Mouse (Mus musculus): Measurements from ENCODE around the gene Hcrtr1. TPM values are rescaled to one million over a fixed set of nuclear protein-coding genes. Genes with fewer than 3 reads are reported as not detected.
A peak's percentile ranks its signal among the peaks of the same experiment; 100 is the strongest.

The Hcrtr1 gene
- polyA plus RNA-seq, 1 experiment from 2014 or later: 0.36 TPM

- H3K4me3 ChIP-seq (replicated peaks; ENCODE audit: low read depth, low read length): no peak overlapping the region
- WGBS: 75% methylated on average over 3 of the region's 3 CpGs
- H3K4me1 ChIP-seq (replicated peaks; ENCODE audit: insufficient read depth, low read length): no peaks in the 10 kb centered on the region
- no peak for TF ChIP-seq CTCF (IDR thresholded peaks at IDR 0.05; ENCODE audit: low read depth)
- no peak overlapping the region for H3K27ac ChIP-seq
- H3K36me3 ChIP-seq (ENCODE audit: insufficient read depth, low read length): no peaks in the 10 kb centered on the region
- ATAC-seq (replicated peaks; ENCODE audit: low FRiP score, low read depth) (no peak), DNase-seq (ENCODE audit: low spot score) (no peak)
- no peak overlapping the region for H3K9ac ChIP-seq (ENCODE audit: low read depth, low read length)
- H3K27me3 ChIP-seq (ENCODE audit: insufficient read depth, low read length): no peaks in the 10 kb centered on the region
- no peak overlapping the region for H3K4me2 ChIP-seq (ENCODE audit: low read length)
- no peaks in the 10 kb centered on the region for H3K9me3 ChIP-seq (replicated peaks; ENCODE audit: low read length)
Measured at GRCm38 (mm10) chr4:130095137-130095536, 44.0 kb downstream of the Hcrtr1 start.

GRCm38 (mm10) chr4:130087293-130087692, 51.9 kb downstream of the Hcrtr1 start:
- Histone ChIP-seq H3K4me1 (replicated peaks; ENCODE audit: insufficient read depth, low read length) (no peaks in the 10 kb centered on the region), H3K27ac (no peak overlapping the region), H3K4me2 (ENCODE audit: low read length) (no peak overlapping the region), H3K9ac (ENCODE audit: low read depth, low read length) (no peak overlapping the region), H3K9me3 (replicated peaks; ENCODE audit: low read length) (no peaks in the 10 kb centered on the region), H3K36me3 (ENCODE audit: insufficient read depth, low read length) (no peaks in the 10 kb centered on the region), H3K27me3 (ENCODE audit: insufficient read depth, low read length) (no peaks in the 10 kb centered on the region), H3K4me3 (replicated peaks; ENCODE audit: low read depth, low read length) (no peak overlapping the region)
- DNase-seq (ENCODE audit: low spot score) (peak; percentile 91), ATAC-seq (replicated peaks; ENCODE audit: low FRiP score, low read depth) (peak; percentile 43; the same call in 1 of the 2 replicates)
- peak; percentile 100 for TF ChIP-seq CTCF (IDR thresholded peaks at IDR 0.05; ENCODE audit: low read depth)
- WGBS: 16% methylated on average over 7 of the region's 7 CpGs

GRCm38 (mm10) chr4:130085246-130085820, 53.8 kb downstream of the Hcrtr1 start:
- no peak for DNase-seq (ENCODE audit: low spot score)
- Histone ChIP-seq H3K9me3 (replicated peaks; ENCODE audit: low read length) (no peaks in the 10 kb centered on the region), H3K27ac (no peak overlapping the region), H3K27me3 (ENCODE audit: insufficient read depth, low read length) (no peaks in the 10 kb centered on the region), H3K4me3 (replicated peaks; ENCODE audit: low read depth, low read length) (no peak overlapping the region), H3K36me3 (ENCODE audit: insufficient read depth, low read length) (peaks cover 2% of the 10 kb centered on the region; the same call in 1 of the 2 replicates), H3K4me1 (replicated peaks; ENCODE audit: insufficient read depth, low read length) (no peaks in the 10 kb centered on the region), H3K9ac (ENCODE audit: low read depth, low read length) (no peak overlapping the region), H3K4me2 (ENCODE audit: low read length) (no peak overlapping the region)
- TF ChIP-seq CTCF (IDR thresholded peaks at IDR 0.05; ENCODE audit: low read depth): no peak
- 63% methylated on average over 12 of the region's 12 CpGs for WGBS
- ATAC-seq (replicated peaks; ENCODE audit: low FRiP score, low read depth): no peak

GRCm38 (mm10) chr4:130084331-130084945, 54.7 kb downstream of the Hcrtr1 start:
- no peak overlapping the region for H3K4me3 ChIP-seq (replicated peaks; ENCODE audit: low read depth, low read length)
- DNase-seq (ENCODE audit: low spot score) (peak; percentile 19), ATAC-seq (replicated peaks; ENCODE audit: low FRiP score, low read depth) (no peak)
- H3K27ac ChIP-seq: no peak overlapping the region
- no peaks in the 10 kb centered on the region for H3K27me3 ChIP-seq (ENCODE audit: insufficient read depth, low read length)
- H3K9ac ChIP-seq (ENCODE audit: low read depth, low read length): no peak overlapping the region
- TF ChIP-seq CTCF (IDR thresholded peaks at IDR 0.05; ENCODE audit: low read depth): no peak
- no peak overlapping the region for H3K4me2 ChIP-seq (ENCODE audit: low read length)
- H3K36me3 ChIP-seq (ENCODE audit: insufficient read depth, low read length): peaks cover 5% of the 10 kb centered on the region; the same call in 1 of the 2 replicates
- no peaks in the 10 kb centered on the region for H3K4me1 ChIP-seq (replicated peaks; ENCODE audit: insufficient read depth, low read length)
- 33% methylated on average over 7 of the region's 7 CpGs for WGBS
- H3K9me3 ChIP-seq (replicated peaks; ENCODE audit: low read length): no peaks in the 10 kb centered on the region

DNA sequence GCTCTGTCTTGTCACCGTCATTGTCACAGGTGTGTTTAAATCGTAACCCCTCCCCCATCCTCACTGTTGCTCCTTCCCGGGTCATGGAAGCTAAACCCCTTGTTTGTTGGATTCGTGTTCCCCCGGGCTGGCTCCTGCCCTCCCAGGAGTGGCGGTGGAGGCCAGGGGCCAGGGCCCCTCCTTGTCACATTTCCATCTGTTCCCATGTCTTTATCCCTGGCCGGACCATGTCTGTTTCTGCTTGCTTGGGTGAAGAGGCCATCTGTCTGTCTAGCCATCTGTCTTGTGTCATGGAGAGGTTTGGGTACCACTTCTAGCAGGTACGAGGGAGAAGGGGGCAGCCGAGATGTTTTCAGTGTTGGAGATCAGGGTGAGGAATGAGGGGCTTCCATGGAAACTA, 56.9 kb downstream of the Hcrtr1 start:
- 43% methylated on average over 9 of the region's 9 CpGs for WGBS
- Histone ChIP-seq H3K36me3 (ENCODE audit: insufficient read depth, low read length) (peaks cover 5% of the 10 kb centered on the region; the same call in 1 of the 2 replicates), H3K4me1 (replicated peaks; ENCODE audit: insufficient read depth, low read length) (no peaks in the 10 kb centered on the region), H3K4me3 (replicated peaks; ENCODE audit: low read depth, low read length) (no peak overlapping the region), H3K9ac (ENCODE audit: low read depth, low read length) (no peak overlapping the region), H3K9me3 (replicated peaks; ENCODE audit: low read length) (no peaks in the 10 kb centered on the region), H3K27ac (no peak overlapping the region), H3K27me3 (ENCODE audit: insufficient read depth, low read length) (no peaks in the 10 kb centered on the region), H3K4me2 (ENCODE audit: low read length) (no peak overlapping the region)
- no peak for TF ChIP-seq CTCF (IDR thresholded peaks at IDR 0.05; ENCODE audit: low read depth)
- DNase-seq (ENCODE audit: low spot score) (no peak), ATAC-seq (replicated peaks; ENCODE audit: low FRiP score, low read depth) (no peak)

GRCm38 (mm10) chr4:130081345-130082190, 57.6 kb downstream of the Hcrtr1 start:
- no peak overlapping the region for H3K27ac ChIP-seq
- H3K4me1 ChIP-seq (replicated peaks; ENCODE audit: insufficient read depth, low read length): no peaks in the 10 kb centered on the region
- ATAC-seq (replicated peaks; ENCODE audit: low FRiP score, low read depth) (no peak), DNase-seq (ENCODE audit: low spot score) (no peak)
- H3K36me3 ChIP-seq (ENCODE audit: insufficient read depth, low read length): peaks cover 5% of the 10 kb centered on the region; the same call in 1 of the 2 replicates
- no peak overlapping the region for H3K9ac ChIP-seq (ENCODE audit: low read depth, low read length)
- H3K4me2 ChIP-seq (ENCODE audit: low read length): no peak overlapping the region
- no peaks in the 10 kb centered on the region for H3K9me3 ChIP-seq (replicated peaks; ENCODE audit: low read length)
- no peak overlapping the region for H3K4me3 ChIP-seq (replicated peaks; ENCODE audit: low read depth, low read length)
- H3K27me3 ChIP-seq (ENCODE audit: insufficient read depth, low read length): no peaks in the 10 kb centered on the region
- TF ChIP-seq CTCF (IDR thresholded peaks at IDR 0.05; ENCODE audit: low read depth): no peak
- WGBS: 61% methylated on average over 19 of the region's 19 CpGs

Other genes with a start within 250 kb of the Hcrtr1 start
- gene Spocd1, start 210.1 kb downstream of the Hcrtr1 start, polyA plus RNA-seq (2015; fragmentation: Nextera tagmentation; extraction: Ambion mirVana): not detected in 2 replicates
- 0.78 and 1.8 TPM in 2 replicates for gene Adgrb2, start 154.5 kb downstream of the Hcrtr1 start, polyA plus RNA-seq (2015; fragmentation: Nextera tagmentation; extraction: Ambion mirVana)
- gene Col16a1, start 91.5 kb downstream of the Hcrtr1 start, polyA plus RNA-seq (2015; fragmentation: Nextera tagmentation; extraction: Ambion mirVana): 38.6 TPM in 2 replicates
- gene Pef1, start 36.8 kb downstream of the Hcrtr1 start, polyA plus RNA-seq (2015; fragmentation: Nextera tagmentation; extraction: Ambion mirVana): 73.6 and 77.6 TPM in 2 replicates
- 123 and 127 TPM in 2 replicates for gene Tinagl1, start 35.8 kb upstream of the Hcrtr1 start, polyA plus RNA-seq (2015; fragmentation: Nextera tagmentation; extraction: Ambion mirVana)
- gene Gm853, start 83.0 kb upstream of the Hcrtr1 start, polyA plus RNA-seq (2015; fragmentation: Nextera tagmentation; extraction: Ambion mirVana): 14.3 and 15.9 TPM in 2 replicates
- 52.6 and 58.0 TPM in 2 replicates for gene Serinc2, start 139.8 kb upstream of the Hcrtr1 start, polyA plus RNA-seq (2015; fragmentation: Nextera tagmentation; extraction: Ambion mirVana)
- gene Fabp3, start 169.2 kb upstream of the Hcrtr1 start, polyA plus RNA-seq (2015; fragmentation: Nextera tagmentation; extraction: Ambion mirVana): 542 and 545 TPM in 2 replicates
- gene Gm10570, start 169.3 kb upstream of the Hcrtr1 start, polyA plus RNA-seq (2015; fragmentation: Nextera tagmentation; extraction: Ambion mirVana): 0.69 and 1.2 TPM in 2 replicates
- gene Zcchc17, start 220.6 kb upstream of the Hcrtr1 start, polyA plus RNA-seq (2015; fragmentation: Nextera tagmentation; extraction: Ambion mirVana): 68.0 and 71.4 TPM in 2 replicates
- 108 and 116 TPM in 2 replicates for gene Snrnp40, start 220.8 kb upstream of the Hcrtr1 start, polyA plus RNA-seq (2015; fragmentation: Nextera tagmentation; extraction: Ambion mirVana)